Mouse (Mus musculus) embryo, embryonic 11.5 days (tissue): ENCODE results near the gene Fosl2.

Experiments used
- DNase-seq: peaks from one replicate; pipeline ENCODE4 v3.0.0-alpha.2; 2012; ENCODE audit warnings: low read depth, low spot score

Gene Fosl2

GRCm38 (mm10) chr5:32133549-32134004 lies 2.0 kb upstream of the Fosl2 start:
- DNase-seq = peak; percentile 37

- no peak for DNase-seq
Observed at GRCm38 (mm10) chr5:32134051-32134732, 1.4 kb upstream of the Fosl2 start.

- DNase-seq = no peak
Observed at GRCm38 (mm10) chr5:32134903-32135335, 682 bp upstream of the Fosl2 start.

- DNase-seq = no peak
Observed at GRCm38 (mm10) chr5:32136301-32136863, 781 bp downstream of the Fosl2 start.

GRCm38 (mm10) chr5:32137106-32137522 lies 1.5 kb downstream of the Fosl2 start:
- no peak for DNase-seq

GRCm38 (mm10) chr5:32138446-32139195 lies 3.0 kb downstream of the Fosl2 start:
- no peak for DNase-seq

GRCm38 (mm10) chr5:32139516-32140037 lies 4.0 kb downstream of the Fosl2 start:
- peak; percentile 49 for DNase-seq

- no peak for DNase-seq
Observed at GRCm38 (mm10) chr5:32141899-32142298, 6.3 kb downstream of the Fosl2 start.

- DNase-seq = no peak
Observed at GRCm38 (mm10) chr5:32143433-32143970, 7.9 kb downstream of the Fosl2 start.

- DNase-seq = no peak
Observed at GRCm38 (mm10) chr5:32146281-32146680, 10.7 kb downstream of the Fosl2 start.

GRCm38 (mm10) chr5:32148593-32148992 lies 13.0 kb downstream of the Fosl2 start:
- no peak for DNase-seq

GRCm38 (mm10) chr5:32151244-32151643 lies 15.6 kb downstream of the Fosl2 start:
- no peak for DNase-seq

GRCm38 (mm10) chr5:32152725-32153417 lies 17.3 kb downstream of the Fosl2 start:
- no peak for DNase-seq

GRCm38 (mm10) chr5:32153418-32153740 lies 17.8 kb downstream of the Fosl2 start:
- no peak for DNase-seq

- no peak for DNase-seq
Observed at GRCm38 (mm10) chr5:32153791-32154490, 18.3 kb downstream of the Fosl2 start.

- DNase-seq = no peak
Observed at GRCm38 (mm10) chr5:32154931-32155688, 19.5 kb downstream of the Fosl2 start.

GRCm38 (mm10) chr5:32155927-32156326 lies 20.3 kb downstream of the Fosl2 start:
- no peak for DNase-seq

- DNase-seq = no peak
Observed at GRCm38 (mm10) chr5:32163478-32164043, 28.0 kb downstream of the Fosl2 start.

GRCm38 (mm10) chr5:32172188-32172587 lies 36.6 kb downstream of the Fosl2 start:
- DNase-seq = no peak

GRCm38 (mm10) chr5:32176800-32177199 lies 41.2 kb downstream of the Fosl2 start:
- no peak for DNase-seq
